Mouse (Mus musculus) heart, embryonic 14.5 days (tissue): Measurements from ENCODE around the gene Ifitm7. TPM values are rescaled to one million over a fixed set of nuclear protein-coding genes. Genes with fewer than 3 reads are reported as not detected.

ENCODE experiments used
- ATAC-seq: fragments of 200-750 bp; cut with Nextera tagmentation; 2 replicates; pipeline ENCODE4 v1.8.0; 2017; ENCODE audit warnings: low read depth, moderate TSS enrichment; ENCODE audit not compliant: insufficient number of reproducible peaks, insufficient read depth, low FRiP score
- H3K27ac ChIP-seq, 2 experiments: fragments of 200-500 bp in 1 of 2; fragments of 300-500 bp in 1 of 2; sonication (generic) in 1 of 2; replicated peaks in 1 of 2; 2 replicates each; pipeline ENCODE4 v1.5.1; 2012 to 2014; ENCODE audit warnings: low read depth in 2 of 2, low read length in 2 of 2, control low read depth in 1 of 2, mild to moderate bottlenecking in 1 of 2, mixed read lengths in 1 of 2; ENCODE audit not compliant: control insufficient read depth in 1 of 2, insufficient read depth in 1 of 2
- H3K27me3 ChIP-seq: fragments of 300-500 bp; sonication (generic); 2 replicates; pipeline ENCODE4 v1.6.1; 2014; ENCODE audit warnings: mild to moderate bottlenecking, low read length, control low read depth; ENCODE audit not compliant: control insufficient read depth, insufficient read depth
- H3K36me3 ChIP-seq: fragments of 300-500 bp; sonication (generic); 2 replicates; pipeline ENCODE4 v1.6.1; 2014; ENCODE audit warnings: mild to moderate bottlenecking, control low read depth, low read length, mixed read lengths; ENCODE audit not compliant: control insufficient read depth, insufficient read depth
- H3K4me1 ChIP-seq, 2 experiments: fragments of 200-500 bp in 1 of 2; fragments of 300-500 bp in 1 of 2; sonication (generic) in 1 of 2; 2 replicates each; pipeline ENCODE4 v1.6.1; 2012 to 2014; ENCODE audit warnings: low read length in 2 of 2, control low read depth in 1 of 2, mixed read lengths in 1 of 2; ENCODE audit not compliant: control insufficient read depth in 2 of 2, insufficient read depth in 2 of 2
- H3K4me2 ChIP-seq: fragments of 300-500 bp; sonication (generic); 2 replicates; pipeline ENCODE4 v1.6.1; 2014; ENCODE audit warnings: mild to moderate bottlenecking, low read length
- H3K4me3 ChIP-seq, 2 experiments: fragments of 200-500 bp in 1 of 2; fragments of 300-500 bp in 1 of 2; sonication (generic) in 1 of 2; 2 replicates each; pipeline ENCODE4 v1.5.1; 2012 to 2014; ENCODE audit warnings: low read length in 2 of 2, mild to moderate bottlenecking in 2 of 2, control low read depth in 1 of 2, low read depth in 1 of 2, moderate library complexity in 1 of 2; ENCODE audit not compliant: control insufficient read depth in 1 of 2, insufficient read depth in 1 of 2
- H3K9ac ChIP-seq: fragments of 300-500 bp; sonication (generic); 2 replicates; pipeline ENCODE4 v1.6.1; 2014; ENCODE audit warnings: mild to moderate bottlenecking, low read length
- H3K9me3 ChIP-seq: fragments of 300-500 bp; sonication (generic); 2 replicates; pipeline ENCODE4 v1.6.1; 2016; ENCODE audit warnings: low read length, control low read depth; ENCODE audit not compliant: control insufficient read depth
- WGBS: fragments of 180-500 bp; shearing (Covaris S2); extraction: QIAGEN DNeasy Blood & Tissue Kit; methylation state at CpG from one replicate; pipeline ENCODE4 v1.1.7; 2014; 5-methylcytosine and 5-hydroxymethylcytosine counted together
- polyA plus RNA-seq: library from polyadenylated mRNA; unstranded; fragments of >200 nt; fragmentation: Nextera tagmentation; extraction: Ambion mirVana; gene quantifications from 2 replicates; pipeline ENCODE4 v1.2.1, GENCODE M21; 2014

The Ifitm7 gene
- polyA plus RNA-seq, 1 experiment from 2014 or later = not detected

DNA sequence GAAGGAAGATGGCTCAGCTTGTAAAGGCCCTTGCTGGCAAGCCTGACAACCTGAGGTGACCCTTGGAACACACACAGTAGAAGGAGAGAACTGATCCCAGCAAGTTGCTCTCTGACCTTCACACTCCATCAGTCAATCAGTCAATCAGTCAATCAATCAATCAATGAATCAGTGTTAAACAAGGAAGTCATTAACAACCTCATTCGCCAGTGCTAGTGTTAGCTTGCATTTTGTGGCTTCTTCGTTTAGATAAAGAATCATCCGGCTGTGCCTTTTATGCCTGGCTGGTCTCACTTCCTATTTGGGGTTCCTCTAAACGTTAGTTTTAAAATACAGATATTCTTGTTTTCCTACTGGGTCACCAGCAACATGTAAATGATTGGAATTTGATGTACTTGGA is 42.5 kb downstream of the Ifitm7 start:
- Histone ChIP-seq H3K9me3 (no peaks in the 10 kb centered on the region), H3K27me3 (peaks cover 11% of the 10 kb centered on the region), H3K4me1 (peaks cover 2 to 5% of the 10 kb centered on the region in 2 experiments; a peak in 1 of 4 replicates), H3K4me3 (no peak overlapping the region), H3K9ac (no peak overlapping the region), H3K27ac (no peak overlapping the region), H3K4me2 (no peak overlapping the region), H3K36me3 (no peaks in the 10 kb centered on the region)
- no peak for ATAC-seq
- 54% methylated on average over 4 of the region's 4 CpGs for WGBS

DNA sequence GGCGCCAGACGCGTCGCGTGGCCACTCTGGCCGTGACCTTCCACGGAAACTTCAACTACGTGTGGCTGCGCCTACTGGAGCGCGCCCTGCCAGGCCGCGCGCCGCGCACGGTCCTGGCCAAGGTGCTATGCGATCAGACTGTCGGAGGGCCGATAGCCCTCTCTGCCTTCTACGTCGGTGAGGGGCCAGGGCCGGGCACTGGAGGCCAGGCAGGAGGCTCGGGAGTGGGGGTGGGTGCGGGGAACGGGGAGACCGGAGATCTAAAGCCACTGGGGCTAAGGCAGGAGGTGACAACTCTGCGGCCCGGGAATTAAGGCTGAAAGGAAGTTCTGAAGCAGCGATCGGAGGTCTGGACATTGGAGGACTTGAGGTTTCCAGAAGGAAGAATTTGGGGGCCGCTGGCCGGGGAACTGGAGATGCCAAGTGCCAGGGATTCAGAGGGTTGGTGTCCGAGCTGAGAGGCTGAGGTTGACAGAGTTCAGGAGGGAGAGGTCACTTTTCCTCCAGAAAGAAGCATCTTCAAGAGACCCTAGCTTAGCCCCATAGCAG is 45.8 kb downstream of the Ifitm7 start:
- Histone ChIP-seq H3K4me1 (peaks cover 2 to 5% of the 10 kb centered on the region in 2 experiments; a peak in 1 of 4 replicates), H3K27me3 (peaks cover 11% of the 10 kb centered on the region), H3K9me3 (no peaks in the 10 kb centered on the region), H3K9ac (peak overlapping the region; percentile 76), H3K36me3 (no peaks in the 10 kb centered on the region), H3K4me3 (peak overlapping the region; percentile 59 to 64), H3K27ac (no peak overlapping the region), H3K4me2 (peak overlapping the region; percentile 99)
- 0 out of 2 replicates have a peak, but pooled peaks have one; percentile 21 for ATAC-seq
- 2% methylated on average over 34 of the region's 34 CpGs for WGBS

GRCm38 (mm10) chr16:13940139-13940846 is 46.4 kb downstream of the Ifitm7 start:
- WGBS = 5% methylated on average over 28 of the region's 28 CpGs
- no peaks in the 10 kb centered on the region for H3K9me3 ChIP-seq
- peak overlapping the region; percentile 59 to 64 for H3K4me3 ChIP-seq
- no peaks in the 10 kb centered on the region for H3K36me3 ChIP-seq
- H3K27ac ChIP-seq = no peak overlapping the region
- peaks cover 11% of the 10 kb centered on the region for H3K27me3 ChIP-seq
- peak overlapping the region; percentile 99 for H3K4me2 ChIP-seq
- 0 out of 2 replicates have a peak, but pooled peaks have one; percentile 47 for ATAC-seq
- peaks cover 2 to 5% of the 10 kb centered on the region in 2 experiments; a peak in 1 of 4 replicates for H3K4me1 ChIP-seq
- peak overlapping the region; percentile 76 for H3K9ac ChIP-seq

Other genes with a start within 250 kb of the Ifitm7 start
- gene Rrn3, start 206.2 kb downstream of the Ifitm7 start, polyA plus RNA-seq = 49.8 and 54.5 TPM in 2 replicates
- 158 and 162 TPM in 2 replicates for gene Ntan1, start 168.0 kb downstream of the Ifitm7 start, polyA plus RNA-seq
- 72.6 and 73.0 TPM in 2 replicates for gene Pdxdc1, start 83.8 kb downstream of the Ifitm7 start, polyA plus RNA-seq
- 2.5 and 2.9 TPM in 2 replicates for gene Mpv17l, start 83.7 kb downstream of the Ifitm7 start, polyA plus RNA-seq
- 0.88 and 1.6 TPM in 2 replicates for gene 2900011O08Rik, start 284 bp downstream of the Ifitm7 start, polyA plus RNA-seq
- 72.6 and 74.6 TPM in 2 replicates for gene Nde1, start 176.4 kb upstream of the Ifitm7 start, polyA plus RNA-seq
- 10.3 and 12.2 TPM in 2 replicates for gene Marf1, start 176.5 kb upstream of the Ifitm7 start, polyA plus RNA-seq